Mouse (Mus musculus): ENCODE results near the gene Olfr1197. TPM values are rescaled to one million over a fixed set of nuclear protein-coding genes. Genes with fewer than 3 reads are reported as not detected.

Olfr1197 gene
- not detected for total RNA-seq (2021)
- long read RNA-seq, experiment 1 = 0 reads
- long read RNA-seq, experiment 2 = 0 reads

GRCm38 (mm10) chr2:88732266-88732665 lies at the start of gene Olfr1197:
Olfr1197 (minus strand) TSS chr2:88732366.
- no peak for DNase-seq

- no peak for DNase-seq
Observed at GRCm38 (mm10) chr2:88770388-88770787, 38.2 kb upstream of the Olfr1197 start, which contains the start of gene Olfr1200. Olfr1200 (minus strand) TSS chr2:88770488.

- DNase-seq = no peak
Observed at GRCm38 (mm10) chr2:88760369-88760768, 28.2 kb upstream of the Olfr1197 start, which contains the start of gene Olfr1199. Olfr1199 (minus strand) TSS chr2:88760469.

- DNase-seq = no peak
Observed at GRCm38 (mm10) chr2:88751270-88751669, 19.1 kb upstream of the Olfr1197 start, which contains the start of gene Olfr1198. Olfr1198 (minus strand) TSS chr2:88751370.

GRCm38 (mm10) chr2:88743379-88743778 lies 11.2 kb upstream of the Olfr1197 start:
- DNase-seq = no peak

- no peak for DNase-seq
Observed at GRCm38 (mm10) chr2:88704497-88704896, 27.7 kb downstream of the Olfr1197 start, which contains the start of gene Olfr1196. Olfr1196 (minus strand) TSS chr2:88704597.

- DNase-seq = no peak
Observed at GRCm38 (mm10) chr2:88689087-88689486, 43.1 kb downstream of the Olfr1197 start, which contains the start of gene Olfr1195. Olfr1195 (minus strand) TSS chr2:88689187.

Other genes with a start within 250 kb of the Olfr1197 start
- not detected for gene Olfr1184, start 248.8 kb downstream of the Olfr1197 start, total RNA-seq (2021)
- gene Olfr1185-ps1, start 239.0 kb downstream of the Olfr1197 start, total RNA-seq (2021) = not detected
- not detected for gene Olfr1186, start 213.8 kb downstream of the Olfr1197 start, total RNA-seq (2021)
- gene Olfr1188, start 175.4 kb downstream of the Olfr1197 start, total RNA-seq (2021) = not detected
- gene Olfr1189, start 145.9 kb downstream of the Olfr1197 start, total RNA-seq (2021) = not detected
- gene Olfr1191-ps1, start 91.8 kb downstream of the Olfr1197 start, total RNA-seq (2021) = not detected
- not detected for gene Olfr1192-ps1, start 83.9 kb downstream of the Olfr1197 start, total RNA-seq (2021)
- gene Olfr1193, start 56.7 kb downstream of the Olfr1197 start, total RNA-seq (2021) = not detected
- gene Olfr1195, start 43.2 kb downstream of the Olfr1197 start, total RNA-seq (2021) = not detected
- not detected for gene Olfr1196, start 27.8 kb downstream of the Olfr1197 start, total RNA-seq (2021)
- gene Olfr1198, start 19.0 kb upstream of the Olfr1197 start, total RNA-seq (2021) = not detected
- not detected for gene Olfr1199, start 28.1 kb upstream of the Olfr1197 start, total RNA-seq (2021)
- gene Olfr1200, start 38.1 kb upstream of the Olfr1197 start, total RNA-seq (2021) = not detected
- gene Olfr1201, start 60.7 kb upstream of the Olfr1197 start, total RNA-seq (2021) = not detected
- not detected for gene Olfr1202, start 82.1 kb upstream of the Olfr1197 start, total RNA-seq (2021)
- gene Olfr1205, start 97.4 kb upstream of the Olfr1197 start, total RNA-seq (2021) = not detected
- gene Olfr1204, start 116.9 kb upstream of the Olfr1197 start, total RNA-seq (2021) = not detected
- not detected for gene Olfr1206, start 130.9 kb upstream of the Olfr1197 start, total RNA-seq (2021)
- gene Olfr1208, start 169.9 kb upstream of the Olfr1197 start, total RNA-seq (2021) = not detected
- gene Olfr1209, start 182.8 kb upstream of the Olfr1197 start, total RNA-seq (2021) = not detected
- gene Olfr1211, start 205.7 kb upstream of the Olfr1197 start, total RNA-seq (2021) = not detected
- gene Olfr1212, start 221.6 kb upstream of the Olfr1197 start, total RNA-seq (2021) = not detected
- gene Gm13762, start 247.9 kb upstream of the Olfr1197 start, total RNA-seq (2021) = not detected